Mouse (Mus musculus): ENCODE measurements at regions not wholly inside any gene's neighbourhood (a gene's known extent, or its start where the extent isn't known, plus 50 kb on each side); places are given as distances from the start of the nearest gene placed in this dataset.

GRCm38 (mm10) chr19:17275861-17276502 is 96.7 kb downstream of the Gcnt1 start:
- peak; percentile 40 for DNase-seq (ENCODE audit: low read depth)

Data from 416B (cell line).